Mouse (Mus musculus) lung, postnatal 36 days (tissue): ENCODE results near the gene Napsa.

Experiments used
- DNase-seq: peaks from one replicate; pipeline ENCODE4 v3.0.0; 2022; ENCODE audit warnings: mixed read lengths

The Napsa gene

GRCm38 (mm10) chr7:44538756-44539624, 33.2 kb upstream of the Napsa start:
- DNase-seq = no peak

- DNase-seq = no peak
Measured at GRCm38 (mm10) chr7:44542555-44542954, 29.6 kb upstream of the Napsa start.

- no peak for DNase-seq
Measured at GRCm38 (mm10) chr7:44543071-44543470, 29.1 kb upstream of the Napsa start.

GRCm38 (mm10) chr7:44546274-44546673, 25.9 kb upstream of the Napsa start:
- DNase-seq = no peak

- DNase-seq = no peak
Measured at GRCm38 (mm10) chr7:44547041-44547440, 25.1 kb upstream of the Napsa start.

- DNase-seq = no peak
Measured at GRCm38 (mm10) chr7:44547725-44548124, 24.5 kb upstream of the Napsa start.

GRCm38 (mm10) chr7:44548497-44549087, 23.6 kb upstream of the Napsa start, which contains the start of gene Pold1:
Gene Pold1 (minus strand): TSS chr7:44548849.
- DNase-seq = peak; percentile 100

GRCm38 (mm10) chr7:44549621-44550408, 22.4 kb upstream of the Napsa start:
- no peak for DNase-seq

- DNase-seq = no peak
Measured at GRCm38 (mm10) chr7:44550409-44550678, 21.8 kb upstream of the Napsa start.

- no peak for DNase-seq
Measured at GRCm38 (mm10) chr7:44551301-44551700, 20.9 kb upstream of the Napsa start.

GRCm38 (mm10) chr7:44551731-44552130, 20.4 kb upstream of the Napsa start:
- no peak for DNase-seq

GRCm38 (mm10) chr7:44552141-44552908, 19.9 kb upstream of the Napsa start:
- no peak for DNase-seq

GRCm38 (mm10) chr7:44553196-44553764, 18.9 kb upstream of the Napsa start:
- DNase-seq = peak; percentile 84

- DNase-seq = peak; percentile 98
Measured at GRCm38 (mm10) chr7:44553826-44554225, 18.4 kb upstream of the Napsa start, which contains the start of gene Nr1h2. Gene Nr1h2 (minus strand): TSS chr7:44553951.

GRCm38 (mm10) chr7:44557629-44558028, 14.6 kb upstream of the Napsa start:
- no peak for DNase-seq

GRCm38 (mm10) chr7:44560435-44561400, 11.5 kb upstream of the Napsa start:
- DNase-seq = peak; percentile 92

GRCm38 (mm10) chr7:44563284-44563683, 8.9 kb upstream of the Napsa start:
- peak; percentile 60 for DNase-seq

- no peak for DNase-seq
Measured at GRCm38 (mm10) chr7:44564486-44564885, 7.7 kb upstream of the Napsa start.

- DNase-seq = no peak
Measured at GRCm38 (mm10) chr7:44565414-44565813, 6.8 kb upstream of the Napsa start.

GRCm38 (mm10) chr7:44568803-44569202, 3.4 kb upstream of the Napsa start:
- no peak for DNase-seq

- DNase-seq = no peak
Measured at GRCm38 (mm10) chr7:44570989-44571388, 1.2 kb upstream of the Napsa start.
